Mouse (Mus musculus): ENCODE data around the gene Brinp2. TPM values are rescaled to one million over a fixed set of nuclear protein-coding genes. Genes with fewer than 3 reads are reported as not detected.

The Brinp2 gene
- polyA plus RNA-seq (2014; fragmentation: Illumina TruSeq; extraction: RNeasy Lipid Tissue Mini Kit (QIAGEN cat#74804); ENCODE audit: low read depth, low replicate concordance): not detected

GRCm38 (mm10) chr1:158356051-158356461, at the start of gene Brinp2:
Brinp2 (minus strand) TSS chr1:158356326.

GRCm38 (mm10) chr1:158361964-158362291, 5.8 kb upstream of the Brinp2 start, which contains the start of gene Astn1:
Astn1 (plus strand) TSS chr1:158362273.

Other genes starting within 250 kb of the Brinp2 start
- gene Astn1, start 5.9 kb upstream of the Brinp2 start, polyA plus RNA-seq (2014; fragmentation: Illumina TruSeq; extraction: RNeasy Lipid Tissue Mini Kit (QIAGEN cat#74804); ENCODE audit: low read depth, low replicate concordance): 0.03 TPM